Mouse (Mus musculus) cerebellum, postnatal 36 days (tissue): ENCODE measurements around the gene Gpn3.

Experiments
- DNase-seq, 2 experiments: peaks; one replicate each; pipeline ENCODE4 v3.0.0; 2021 to 2022; ENCODE audit warnings: mixed read lengths in 2 of 2

Gpn3 gene

GRCm38 (mm10) chr5:122422071-122422964 is 50.6 kb downstream of the Gpn3 start:
- peak; percentile 86 to 91 for DNase-seq

GRCm38 (mm10) chr5:122423083-122423482 is 51.4 kb downstream of the Gpn3 start:
- no peak for DNase-seq

GRCm38 (mm10) chr5:122425550-122425949 is 53.9 kb downstream of the Gpn3 start:
- DNase-seq, result no peak

DNA sequence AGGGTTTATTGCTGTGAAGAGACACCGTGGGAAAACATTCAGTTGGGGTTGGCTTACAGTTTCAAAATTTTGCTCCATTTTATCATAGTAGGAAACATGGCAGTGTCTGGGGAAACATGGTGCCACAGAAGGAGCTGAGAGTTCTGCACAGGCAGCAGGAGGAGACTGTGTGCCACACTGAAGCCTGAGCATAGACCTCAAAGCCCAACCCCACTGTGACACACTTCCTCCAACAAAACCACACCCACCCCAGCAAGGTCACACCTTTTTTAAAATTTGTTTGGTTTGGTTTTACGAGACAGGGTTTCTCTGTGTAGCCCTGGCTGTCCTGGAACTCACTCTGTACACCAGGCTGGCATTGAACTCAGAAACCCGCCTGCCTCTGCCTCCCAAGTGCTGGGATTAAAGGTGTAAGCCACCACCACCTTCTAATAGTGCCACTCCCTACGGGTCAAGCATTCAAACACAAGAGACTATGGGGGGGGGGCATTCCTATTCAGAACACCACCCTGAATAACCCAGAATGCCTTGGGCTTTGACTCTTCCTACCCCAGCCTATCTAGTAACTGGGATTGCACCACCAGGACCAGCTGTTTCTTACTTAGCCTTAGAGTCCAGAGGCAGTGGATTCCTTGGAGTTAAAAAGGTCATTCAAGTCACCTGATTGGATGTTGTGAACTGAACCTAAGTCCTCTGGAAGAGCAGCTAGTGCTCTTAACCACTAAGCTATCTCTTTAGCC is 58.5 kb downstream of the Gpn3 start:
- DNase-seq, result no peak

- no peak for DNase-seq
Observed at GRCm38 (mm10) chr5:122431221-122431620, 59.5 kb downstream of the Gpn3 start.
